Mouse (Mus musculus) embryonic facial prominence, embryonic 14.5 days (tissue): ENCODE measurements at regions not wholly inside any gene's neighbourhood (a gene's known extent, or its start where the extent isn't known, plus 50 kb on each side); places are given as distances from the start of the nearest gene placed in this dataset.

ENCODE experiments used
- ATAC-seq: fragments of 200-750 bp; cut with Nextera tagmentation; 2 replicates; pipeline ENCODE4 v1.8.0; 2017; ENCODE audit warnings: low read depth, moderate number of reproducible peaks, moderate TSS enrichment
- DNase-seq: peaks from one replicate; pipeline ENCODE4 v3.0.0-alpha.2; 2015; ENCODE audit warnings: low spot score
- H3K27ac ChIP-seq: fragments of 300-500 bp; sonication (generic); replicated peaks from 2 replicates; pipeline ENCODE4 v1.5.1; 2014; ENCODE audit warnings: low read depth, mild to moderate bottlenecking, low read length, moderate library complexity
- H3K27me3 ChIP-seq: fragments of 300-500 bp; sonication (generic); replicated peaks from 2 replicates; pipeline ENCODE4 v1.6.1; 2014; ENCODE audit warnings: low read length; ENCODE audit not compliant: control insufficient read depth, insufficient read depth
- H3K36me3 ChIP-seq: fragments of 300-500 bp; sonication (generic); 2 replicates; pipeline ENCODE4 v1.6.1; 2014; ENCODE audit warnings: low read length, mixed read lengths; ENCODE audit not compliant: control insufficient read depth, insufficient read depth
- H3K4me1 ChIP-seq: fragments of 300-500 bp; sonication (generic); 2 replicates; pipeline ENCODE4 v1.6.1; 2014; ENCODE audit warnings: antibody characterized with exemption, low read length; ENCODE audit not compliant: control insufficient read depth, insufficient read depth
- H3K4me2 ChIP-seq: fragments of 300-500 bp; sonication (generic); 2 replicates; pipeline ENCODE4 v1.6.1; 2014; ENCODE audit warnings: low read depth, mild to moderate bottlenecking, low read length, moderate library complexity, mixed read lengths
- H3K4me3 ChIP-seq: fragments of 300-500 bp; sonication (generic); 2 replicates; pipeline ENCODE4 v1.5.1; 2014; ENCODE audit warnings: low read depth, mild to moderate bottlenecking, low read length
- H3K9ac ChIP-seq: fragments of 300-500 bp; sonication (generic); 2 replicates; pipeline ENCODE4 v1.6.1; 2014; ENCODE audit warnings: low read depth, mild to moderate bottlenecking, low read length, moderate library complexity, mixed read lengths
- H3K9me3 ChIP-seq: fragments of 300-500 bp; sonication (generic); 2 replicates; pipeline ENCODE4 v1.6.1; 2016; ENCODE audit warnings: low read length; ENCODE audit not compliant: control insufficient read depth
- WGBS: fragments of 180-500 bp; shearing (Covaris S2); extraction: QIAGEN DNeasy Blood & Tissue Kit; methylation state at CpG from one replicate; pipeline ENCODE4 v1.1.7; 2014; 5-methylcytosine and 5-hydroxymethylcytosine counted together

DNA sequence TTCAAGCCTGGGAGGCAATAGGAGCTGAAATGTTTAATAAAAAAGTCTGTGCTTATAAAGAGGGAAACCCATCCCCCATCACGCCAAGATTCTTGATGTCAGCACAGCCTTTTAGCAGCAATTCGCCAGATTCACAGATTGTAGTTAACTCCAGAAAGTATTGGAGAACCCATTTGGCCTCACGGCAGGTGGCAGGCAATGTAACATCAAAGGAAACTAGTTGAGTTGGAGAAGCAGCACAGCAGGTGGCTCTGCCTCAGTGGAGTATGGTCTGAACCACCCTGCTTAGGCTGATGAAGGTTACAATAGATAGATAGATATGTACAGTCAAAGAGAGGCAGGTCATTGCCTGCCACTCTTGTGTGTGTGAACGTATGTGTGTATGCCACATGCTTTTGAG, 420.8 kb upstream of the Klf6 start:
- Histone ChIP-seq H3K4me3 (no peak overlapping the region), H3K27me3 (no peaks in the 10 kb centered on the region), H3K4me1 (no peaks in the 10 kb centered on the region), H3K9ac (no peak overlapping the region), H3K9me3 (no peaks in the 10 kb centered on the region), H3K27ac (no peak overlapping the region), H3K36me3 (no peaks in the 10 kb centered on the region), H3K4me2 (no peak overlapping the region)
- no peak for DNase-seq
- WGBS = 72% methylated on average over 4 of the region's 4 CpGs
- no peak for ATAC-seq

DNA sequence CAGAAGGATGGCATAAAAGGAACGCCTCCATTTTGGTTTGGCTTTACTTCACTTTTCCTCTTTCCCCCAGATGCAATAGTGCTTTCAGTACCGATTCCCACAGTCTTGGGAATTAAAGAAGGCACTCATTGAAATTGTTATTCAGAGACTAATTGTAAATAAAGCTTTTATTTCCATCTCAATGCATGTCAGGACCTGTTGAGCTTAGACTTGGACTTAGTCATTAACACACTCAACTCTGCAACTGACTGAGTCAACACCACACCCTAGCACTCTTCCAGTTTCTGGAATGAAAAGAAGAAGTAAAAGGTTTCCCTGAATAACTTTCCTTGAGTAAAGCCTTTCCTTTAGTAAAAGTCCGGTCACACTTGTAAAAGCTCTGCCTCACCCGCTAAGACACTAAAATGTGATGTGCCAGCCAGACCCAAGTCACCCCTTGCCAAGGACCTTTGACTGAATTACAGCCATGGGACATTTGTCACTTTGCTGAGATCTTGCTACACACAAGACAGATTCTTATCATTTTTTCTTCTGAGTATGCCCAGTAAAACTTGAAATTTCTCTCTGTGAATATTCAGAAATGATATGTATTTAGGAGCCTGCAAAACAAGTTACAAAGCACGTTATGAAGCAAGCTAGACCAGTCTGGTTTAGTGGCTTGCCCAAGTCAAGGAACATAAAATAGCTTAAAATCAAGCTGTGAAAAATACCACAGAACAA, 416.4 kb upstream of the Klf6 start:
- 85% methylated on average over 5 of the region's 5 CpGs for WGBS
- H3K27me3 ChIP-seq = no peaks in the 10 kb centered on the region
- H3K4me2 ChIP-seq = no peak overlapping the region
- DNase-seq = peak; percentile 29
- H3K9ac ChIP-seq = no peak overlapping the region
- H3K36me3 ChIP-seq = no peaks in the 10 kb centered on the region
- no peak for ATAC-seq
- no peak overlapping the region for H3K27ac ChIP-seq
- H3K9me3 ChIP-seq = no peaks in the 10 kb centered on the region
- no peaks in the 10 kb centered on the region for H3K4me1 ChIP-seq
- no peak overlapping the region for H3K4me3 ChIP-seq

DNA sequence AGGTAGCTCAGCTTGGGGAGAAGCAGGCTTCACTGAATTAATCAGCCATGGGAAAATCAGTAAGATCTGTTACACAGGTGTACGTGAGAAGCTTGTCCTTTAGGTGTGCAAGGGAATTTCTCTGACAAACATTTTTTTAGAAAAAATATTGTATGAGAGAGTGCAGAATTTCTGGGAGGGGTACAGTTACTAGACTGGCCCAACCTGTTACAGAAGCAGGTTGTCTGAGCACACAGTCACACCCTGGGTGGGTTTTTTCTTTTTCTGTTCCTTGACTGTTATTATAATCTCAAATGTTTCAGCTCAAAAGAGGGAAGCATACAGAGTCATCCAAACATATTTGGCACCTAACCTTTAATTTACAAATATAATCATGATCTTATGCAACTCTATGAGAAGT, 412.7 kb upstream of the Klf6 start:
- no peak for ATAC-seq
- Histone ChIP-seq H3K4me2 (no peak overlapping the region), H3K36me3 (no peaks in the 10 kb centered on the region), H3K27me3 (no peaks in the 10 kb centered on the region), H3K4me3 (no peak overlapping the region), H3K4me1 (no peaks in the 10 kb centered on the region), H3K27ac (no peak overlapping the region), H3K9ac (no peak overlapping the region), H3K9me3 (no peaks in the 10 kb centered on the region)
- WGBS = 71% methylated on average over 1 of the region's 1 CpGs
- DNase-seq = peak; percentile 35

GRCm38 (mm10) chr13:5480779-5481178, 380.5 kb upstream of the Klf6 start:
- Histone ChIP-seq H3K9ac (no peak overlapping the region), H3K36me3 (no peaks in the 10 kb centered on the region), H3K4me1 (no peaks in the 10 kb centered on the region), H3K4me3 (no peak overlapping the region), H3K4me2 (no peak overlapping the region), H3K27ac (no peak overlapping the region), H3K9me3 (no peaks in the 10 kb centered on the region), H3K27me3 (no peaks in the 10 kb centered on the region)
- 84% methylated on average over 2 of the region's 2 CpGs for WGBS
- DNase-seq (no peak), ATAC-seq (no peak)

DNA sequence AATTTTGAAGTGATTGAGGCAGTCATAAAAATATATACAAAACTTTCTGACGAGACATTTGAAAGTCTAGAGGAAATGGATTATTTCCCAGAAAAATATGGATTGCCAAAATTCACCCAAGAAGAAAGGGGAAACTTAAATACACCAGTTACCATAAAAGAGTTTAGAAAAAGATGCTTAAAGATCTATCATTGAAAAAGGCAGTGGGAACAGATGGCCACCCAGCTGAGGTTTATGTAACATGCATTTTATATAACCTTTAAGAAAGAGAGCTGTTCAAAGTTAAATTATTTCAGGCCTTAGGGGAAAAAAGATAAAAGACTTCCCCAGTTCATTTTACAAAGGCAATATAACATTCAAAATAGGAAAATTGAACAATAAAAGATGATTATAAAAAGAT, 369.0 kb upstream of the Klf6 start:
- Histone ChIP-seq H3K9me3 (no peaks in the 10 kb centered on the region), H3K4me3 (no peak overlapping the region), H3K27ac (no peak overlapping the region), H3K27me3 (no peaks in the 10 kb centered on the region), H3K4me1 (no peaks in the 10 kb centered on the region), H3K36me3 (no peaks in the 10 kb centered on the region), H3K9ac (no peak overlapping the region), H3K4me2 (no peak overlapping the region)
- no peak for DNase-seq
- 43% methylated on average over 1 of the region's 1 CpGs for WGBS
- no peak for ATAC-seq

- H3K27ac ChIP-seq = no peak overlapping the region
- H3K4me2 ChIP-seq = no peak overlapping the region
- H3K9me3 ChIP-seq = no peaks in the 10 kb centered on the region
- H3K9ac ChIP-seq = no peak overlapping the region
- DNase-seq (peak; percentile 56), ATAC-seq (no peak)
- H3K4me1 ChIP-seq = no peaks in the 10 kb centered on the region
- H3K36me3 ChIP-seq = no peaks in the 10 kb centered on the region
- no peaks in the 10 kb centered on the region for H3K27me3 ChIP-seq
- no peak overlapping the region for H3K4me3 ChIP-seq
These were observed 363.7 kb upstream of the Klf6 start for GRCm38 (mm10) chr13:5497535-5497934.

DNA sequence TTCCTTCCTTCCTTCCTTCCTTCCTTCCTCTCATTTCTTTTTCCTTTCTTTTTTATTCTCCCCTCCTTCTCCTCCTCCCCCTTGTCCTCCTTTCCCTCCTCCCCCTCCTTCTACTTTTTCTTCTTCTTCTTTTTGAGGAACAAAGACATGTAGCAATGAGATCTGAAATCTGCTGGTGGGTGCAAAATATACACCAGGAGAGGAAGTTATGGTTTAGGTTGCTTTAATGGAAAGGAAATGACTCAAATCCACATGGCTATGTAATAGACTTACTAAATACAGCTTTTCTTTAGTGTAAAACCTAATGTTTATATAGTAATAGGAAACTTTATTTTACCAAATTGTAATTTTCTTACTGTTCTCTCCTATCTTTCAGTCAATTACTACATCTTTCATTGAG, 349.5 kb upstream of the Klf6 start:
- DNase-seq (no peak), ATAC-seq (no peak)
- H3K9ac ChIP-seq = no peak overlapping the region
- H3K4me3 ChIP-seq = no peak overlapping the region
- H3K4me1 ChIP-seq = no peaks in the 10 kb centered on the region
- no peak overlapping the region for H3K4me2 ChIP-seq
- H3K27me3 ChIP-seq = no peaks in the 10 kb centered on the region
- no peak overlapping the region for H3K27ac ChIP-seq
- H3K36me3 ChIP-seq = no peaks in the 10 kb centered on the region
- H3K9me3 ChIP-seq = no peaks in the 10 kb centered on the region

DNA sequence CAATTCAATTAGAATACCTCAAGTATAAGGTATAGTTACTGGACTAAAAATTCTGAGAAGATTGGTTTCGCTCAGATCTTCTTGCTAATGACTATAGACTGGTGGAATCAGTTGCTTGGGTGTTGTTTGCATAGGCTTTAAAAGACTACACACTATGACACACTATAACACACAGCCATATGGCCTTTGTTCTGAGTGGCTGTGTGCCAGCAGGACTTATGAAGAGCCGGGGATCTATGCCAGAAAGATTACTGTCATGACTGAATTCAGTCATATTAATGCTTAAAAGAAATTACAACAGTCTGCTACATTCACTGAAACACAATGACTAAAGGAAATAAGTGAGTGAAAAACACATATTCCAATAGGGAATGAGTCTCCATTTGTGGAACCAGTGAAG, 345.7 kb upstream of the Klf6 start:
- H3K36me3 ChIP-seq = no peaks in the 10 kb centered on the region
- no peak overlapping the region for H3K9ac ChIP-seq
- ATAC-seq (no peak), DNase-seq (peak; percentile 63)
- H3K4me1 ChIP-seq = no peaks in the 10 kb centered on the region
- no peak overlapping the region for H3K4me2 ChIP-seq
- no peaks in the 10 kb centered on the region for H3K9me3 ChIP-seq
- no peak overlapping the region for H3K27ac ChIP-seq
- no peak overlapping the region for H3K4me3 ChIP-seq
- H3K27me3 ChIP-seq = no peaks in the 10 kb centered on the region
- WGBS = 61% methylated on average over 2 of the region's 2 CpGs

DNA sequence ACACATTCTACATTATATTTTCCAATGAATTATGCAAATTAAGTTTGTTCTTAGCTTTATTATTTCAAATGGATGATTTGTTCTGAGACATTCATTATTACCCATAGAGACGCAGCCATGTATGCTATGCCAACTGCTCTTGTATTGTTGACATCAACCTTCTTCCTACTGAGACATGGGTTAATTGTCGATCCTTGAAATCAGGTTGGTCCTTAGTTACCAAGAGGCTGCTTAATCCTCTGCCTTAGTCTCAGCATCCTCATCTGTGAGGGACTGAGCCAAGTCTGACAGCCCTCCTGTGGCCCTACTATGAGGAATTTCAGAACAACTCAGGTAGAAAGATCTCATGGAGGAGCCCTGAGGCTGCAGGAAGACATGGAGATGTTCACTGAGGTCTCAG, 345.2 kb upstream of the Klf6 start:
- no peak for DNase-seq
- Histone ChIP-seq H3K27ac (no peak overlapping the region), H3K4me3 (no peak overlapping the region), H3K4me1 (no peaks in the 10 kb centered on the region), H3K4me2 (no peak overlapping the region), H3K36me3 (no peaks in the 10 kb centered on the region), H3K27me3 (no peaks in the 10 kb centered on the region), H3K9me3 (no peaks in the 10 kb centered on the region), H3K9ac (no peak overlapping the region)
- ATAC-seq = no peak
- 97% methylated on average over 2 of the region's 2 CpGs for WGBS
